Mouse (Mus musculus): ENCODE measurements around the gene Pdzd7. TPM values are rescaled to one million over a fixed set of nuclear protein-coding genes. Genes with fewer than 3 reads are reported as not detected.

Gene Pdzd7
- total RNA-seq, 1 experiment: 0.45 TPM

DNA sequence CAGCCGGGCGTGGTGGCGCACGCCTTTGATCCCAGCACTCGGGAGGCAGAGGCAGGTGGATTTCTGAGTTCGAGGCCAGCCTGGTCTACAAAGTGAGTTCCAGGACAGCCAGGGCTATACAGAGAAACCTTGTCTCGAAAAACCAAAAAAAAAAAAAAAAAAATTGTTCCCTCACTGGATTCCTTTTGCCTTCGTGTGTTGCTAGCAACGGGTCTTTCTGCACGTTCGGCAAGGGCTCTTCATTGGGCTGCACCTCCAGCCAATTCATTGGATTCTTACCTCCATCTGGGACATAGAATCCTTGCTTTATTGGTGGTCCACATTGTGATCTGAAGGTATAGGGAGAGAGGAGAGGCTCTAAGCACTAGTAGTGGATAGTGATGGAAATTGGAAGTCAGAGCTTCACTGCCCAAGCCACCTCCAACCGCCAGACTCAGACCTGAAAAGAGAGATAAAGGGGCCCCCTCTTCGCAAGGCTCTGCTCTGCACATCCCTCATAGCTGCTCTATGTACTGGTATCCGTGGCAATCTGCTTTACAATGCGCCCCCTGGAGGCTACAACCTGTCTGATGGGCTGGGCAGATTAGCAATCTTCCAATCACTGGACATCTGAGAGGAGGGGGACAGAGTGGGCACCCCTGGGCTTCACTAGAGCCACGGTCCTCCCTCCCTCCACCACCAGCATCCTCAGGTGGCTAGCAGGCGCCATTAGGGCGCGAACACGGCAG, 18.2 kb upstream of the Pdzd7 start:
- DNase-seq (ENCODE audit: low read depth, low spot score): no peak
- TF ChIP-seq CHD2 (IDR thresholded peaks at IDR 0.05; ENCODE audit: low read depth, low read length) (no peak), ZNF384 (IDR thresholded peaks at IDR 0.05; ENCODE audit: low read depth, low read length) (peak; percentile 84), MAFK (IDR thresholded peaks at IDR 0.05; ENCODE audit: insufficient read depth, low read depth, low read length) (no peak), ZC3H11A (IDR thresholded peaks at IDR 0.05; ENCODE audit: borderline replicate concordance, low read depth, low read length) (no peak)
- Histone ChIP-seq H3K4me3 (ENCODE audit: insufficient read depth in 1 of 2, low read depth in 1 of 2, low read length in 2 of 2, poor library complexity in 1 of 2, severe bottlenecking in 1 of 2) (no peak overlapping the region), H3K9ac (ENCODE audit: insufficient read depth, low read depth, low read length, poor library complexity, severe bottlenecking) (no peak overlapping the region), H3K36me3 (ENCODE audit: control insufficient read depth, insufficient read depth, low read length, poor library complexity, severe bottlenecking) (no peaks in the 10 kb centered on the region), H3K9me3 (ENCODE audit: control insufficient read depth, insufficient read depth, low read depth, low read length) (no peaks in the 10 kb centered on the region), H3K27ac (ENCODE audit: insufficient read depth, low read depth, low read length, poor library complexity, severe bottlenecking) (no peak overlapping the region), H3K4me1 (ENCODE audit: control insufficient read depth in 2 of 2, insufficient read depth in 2 of 2, low read length in 2 of 2, poor library complexity in 1 of 2) (peaks cover 0 to 4% of the 10 kb centered on the region in 2 experiments; a peak in 1 of 4 replicates)
- in situ Hi-C loops (cut with MboI; ENCODE audit: low sequenced_read_pairs in 2 of 2, unreplicated experiment in 2 of 2): no loop called here

DNA sequence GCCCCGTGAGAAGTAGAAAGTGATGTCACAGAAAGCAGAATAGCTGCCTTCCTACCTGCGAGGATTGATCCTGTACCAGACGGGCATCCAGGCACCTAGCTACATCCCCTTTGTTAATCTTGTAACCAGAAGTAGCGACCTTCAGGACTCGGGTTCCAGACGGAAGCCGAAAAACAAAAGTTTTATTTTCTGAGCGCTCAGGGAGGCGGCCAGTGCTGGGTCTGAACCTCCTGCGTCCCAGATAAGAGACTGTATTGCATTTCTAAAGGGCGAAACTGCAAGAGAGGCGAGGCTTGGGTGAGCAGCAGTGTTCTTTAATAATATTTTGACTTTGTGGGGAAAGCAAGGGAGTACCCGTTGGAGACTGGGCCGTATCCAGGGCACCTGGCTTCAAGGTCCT, 13.3 kb upstream of the Pdzd7 start:
- in situ Hi-C loops (cut with MboI; ENCODE audit: low sequenced_read_pairs in 2 of 2, unreplicated experiment in 2 of 2): no loop called here
- DNase-seq (ENCODE audit: low read depth, low spot score): no peak
- Histone ChIP-seq H3K9ac (ENCODE audit: insufficient read depth, low read depth, low read length, poor library complexity, severe bottlenecking) (peak overlapping the region; percentile 98), H3K27ac (ENCODE audit: insufficient read depth, low read depth, low read length, poor library complexity, severe bottlenecking) (peak overlapping the region; percentile 98), H3K4me1 (ENCODE audit: control insufficient read depth in 2 of 2, insufficient read depth in 2 of 2, low read length in 2 of 2, poor library complexity in 1 of 2) (peaks cover 0 to 12% of the 10 kb centered on the region in 2 experiments; a peak in 2 of 4 replicates), H3K9me3 (ENCODE audit: control insufficient read depth, insufficient read depth, low read depth, low read length) (no peaks in the 10 kb centered on the region), H3K4me3 (ENCODE audit: insufficient read depth in 1 of 2, low read depth in 1 of 2, low read length in 2 of 2, poor library complexity in 1 of 2, severe bottlenecking in 1 of 2) (peak overlapping the region; percentile 81 to 91), H3K36me3 (ENCODE audit: control insufficient read depth, insufficient read depth, low read length, poor library complexity, severe bottlenecking) (no peaks in the 10 kb centered on the region)
- TF ChIP-seq HCFC1 (IDR thresholded peaks at IDR 0.05; ENCODE audit: borderline replicate concordance, insufficient read depth, low read length): no peak
- no peak for TF ChIP-seq ZC3H11A (IDR thresholded peaks at IDR 0.05; ENCODE audit: borderline replicate concordance, low read depth, low read length)
- TF ChIP-seq CHD2 (IDR thresholded peaks at IDR 0.05; ENCODE audit: low read depth, low read length): no peak
- TF ChIP-seq MAFK (IDR thresholded peaks at IDR 0.05; ENCODE audit: insufficient read depth, low read depth, low read length): no peak
- TF ChIP-seq ZNF384 (IDR thresholded peaks at IDR 0.05; ENCODE audit: low read depth, low read length): no peak

DNA sequence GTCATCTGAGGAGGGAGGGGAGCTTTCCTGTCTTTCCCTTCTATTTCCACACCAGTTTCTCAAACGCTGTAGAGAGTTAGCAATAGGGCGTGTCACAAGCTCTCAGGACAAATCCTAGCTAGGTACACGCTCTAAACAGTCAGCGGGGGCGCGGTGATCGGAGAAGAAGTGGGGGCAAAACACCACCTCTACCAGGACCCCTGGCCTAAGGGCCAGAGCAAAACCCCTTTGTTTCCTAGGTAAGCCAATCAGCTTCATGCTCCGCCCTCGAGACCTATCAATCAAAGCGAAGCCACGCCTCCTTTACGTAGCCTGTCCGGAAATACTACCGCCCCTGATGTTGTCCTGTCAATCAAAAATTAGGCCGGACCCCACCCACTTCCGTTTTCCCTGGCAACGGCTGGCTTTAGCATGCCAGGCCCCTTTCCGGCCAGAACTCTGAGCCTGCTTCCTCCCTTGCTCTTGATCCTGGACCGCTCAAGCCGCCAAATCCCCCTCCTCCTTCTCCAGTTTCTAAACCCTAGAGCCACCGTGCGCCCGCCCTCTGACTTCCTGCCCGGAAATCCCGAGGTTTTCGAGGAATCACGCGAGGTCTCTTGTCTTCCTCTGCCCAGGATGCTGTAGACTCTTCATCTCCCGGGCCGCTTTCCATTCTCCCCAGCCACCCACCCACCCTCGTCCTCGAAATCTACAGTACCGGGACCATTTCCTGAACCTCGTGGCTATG, 12.8 kb upstream of the Pdzd7 start:
- Histone ChIP-seq H3K9me3 (ENCODE audit: control insufficient read depth, insufficient read depth, low read depth, low read length) (no peaks in the 10 kb centered on the region), H3K4me3 (ENCODE audit: insufficient read depth in 1 of 2, low read depth in 1 of 2, low read length in 2 of 2, poor library complexity in 1 of 2, severe bottlenecking in 1 of 2) (peak overlapping the region; percentile 81 to 91), H3K9ac (ENCODE audit: insufficient read depth, low read depth, low read length, poor library complexity, severe bottlenecking) (peak overlapping the region; percentile 98), H3K27ac (ENCODE audit: insufficient read depth, low read depth, low read length, poor library complexity, severe bottlenecking) (peak overlapping the region; percentile 98), H3K36me3 (ENCODE audit: control insufficient read depth, insufficient read depth, low read length, poor library complexity, severe bottlenecking) (no peaks in the 10 kb centered on the region), H3K4me1 (ENCODE audit: control insufficient read depth in 2 of 2, insufficient read depth in 2 of 2, low read length in 2 of 2, poor library complexity in 1 of 2) (peaks cover 0 to 11% of the 10 kb centered on the region in 2 experiments; a peak in 2 of 4 replicates)
- in situ Hi-C loops (cut with MboI; ENCODE audit: low sequenced_read_pairs in 2 of 2, unreplicated experiment in 2 of 2): no loop called here
- TF ChIP-seq ZNF384 (IDR thresholded peaks at IDR 0.05; ENCODE audit: low read depth, low read length) (no peak), CHD2 (IDR thresholded peaks at IDR 0.05; ENCODE audit: low read depth, low read length) (peak; percentile 84; the same call in 1 of the 2 replicates)
- DNase-seq (ENCODE audit: low read depth, low spot score): peak; percentile 97

DNA sequence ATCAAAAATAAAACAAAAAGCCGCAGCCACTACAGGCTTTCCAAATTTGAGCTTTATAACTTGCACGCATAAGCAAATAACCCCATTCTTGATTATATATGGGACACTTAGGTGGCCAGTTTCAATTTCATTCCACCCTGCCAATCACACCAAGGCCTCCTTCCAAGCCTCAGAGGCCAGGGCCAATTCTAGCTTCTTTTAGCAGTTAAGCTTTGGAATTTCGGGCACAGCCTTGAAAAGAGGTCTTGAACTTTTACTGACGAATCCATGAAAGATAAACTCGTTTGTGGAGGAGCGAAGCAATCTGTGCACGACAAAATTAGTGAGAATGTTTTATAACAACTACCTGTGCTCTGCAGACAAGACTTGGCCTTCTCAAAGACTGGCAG, 12.2 kb upstream of the Pdzd7 start:
- Histone ChIP-seq H3K4me3 (ENCODE audit: insufficient read depth in 1 of 2, low read depth in 1 of 2, low read length in 2 of 2, poor library complexity in 1 of 2, severe bottlenecking in 1 of 2) (peak overlapping the region; percentile 37 to 91; a peak in 3 of 4 replicates), H3K36me3 (ENCODE audit: control insufficient read depth, insufficient read depth, low read length, poor library complexity, severe bottlenecking) (no peaks in the 10 kb centered on the region), H3K4me1 (ENCODE audit: control insufficient read depth in 2 of 2, insufficient read depth in 2 of 2, low read length in 2 of 2, poor library complexity in 1 of 2) (peaks cover 0 to 11% of the 10 kb centered on the region in 2 experiments; a peak in 2 of 4 replicates), H3K9ac (ENCODE audit: insufficient read depth, low read depth, low read length, poor library complexity, severe bottlenecking) (peak overlapping the region; percentile 34; the same call in 1 of the 2 replicates), H3K9me3 (ENCODE audit: control insufficient read depth, insufficient read depth, low read depth, low read length) (no peaks in the 10 kb centered on the region), H3K27ac (ENCODE audit: insufficient read depth, low read depth, low read length, poor library complexity, severe bottlenecking) (no peak overlapping the region)
- in situ Hi-C loops (cut with MboI; ENCODE audit: low sequenced_read_pairs in 2 of 2, unreplicated experiment in 2 of 2): no loop called here
- TF ChIP-seq ZNF384 (IDR thresholded peaks at IDR 0.05; ENCODE audit: low read depth, low read length) (no peak), CHD2 (IDR thresholded peaks at IDR 0.05; ENCODE audit: low read depth, low read length) (no peak), ZC3H11A (IDR thresholded peaks at IDR 0.05; ENCODE audit: borderline replicate concordance, low read depth, low read length) (no peak), HCFC1 (IDR thresholded peaks at IDR 0.05; ENCODE audit: borderline replicate concordance, insufficient read depth, low read length) (no peak), MAFK (IDR thresholded peaks at IDR 0.05; ENCODE audit: insufficient read depth, low read depth, low read length) (no peak)
- no peak for DNase-seq (ENCODE audit: low read depth, low spot score)
